Mouse (Mus musculus): ENCODE results near the gene Borcs6. TPM values are rescaled to one million over a fixed set of nuclear protein-coding genes. Genes with fewer than 3 reads are reported as not detected.

Borcs6 gene
- polyA plus RNA-seq (2017; shearing (Covaris generic)): 7.1 TPM

GRCm38 (mm10) chr11:69059357-69059974 is at the start of gene Borcs6:
Gene Borcs6 (plus strand): TSS chr11:69059717.

GRCm38 (mm10) chr11:69015644-69016441 is 43.7 kb upstream of the Borcs6 start, which contains the start of gene Ctc1:
Gene Ctc1 (plus strand): TSS chr11:69015911.

GRCm38 (mm10) chr11:69045531-69046394 is 13.8 kb upstream of the Borcs6 start, which contains the start of gene Aurkb:
Gene Aurkb (plus strand): TSS chr11:69045647.

GRCm38 (mm10) chr11:69070590-69071222 is 11.2 kb downstream of the Borcs6 start, which contains the start of gene Tmem107:
Gene Tmem107 (plus strand): TSS chr11:69070806.

GRCm38 (mm10) chr11:69088103-69088855 is 28.8 kb downstream of the Borcs6 start, which contains the start of gene Vamp2:
Gene Vamp2 (plus strand): TSS chr11:69088490.

GRCm38 (mm10) chr11:69094697-69095429 is 35.3 kb downstream of the Borcs6 start, which contains the start of gene Per1:
Gene Per1 (plus strand): TSS chr11:69095217.

Other genes with a start within 250 kb of the Borcs6 start
- gene Ndel1, start 187.9 kb upstream of the Borcs6 start, polyA plus RNA-seq (2017; shearing (Covaris generic)): 69.0 TPM
- gene Rnf222, start 171.2 kb upstream of the Borcs6 start, polyA plus RNA-seq (2017; shearing (Covaris generic)): not detected
- 1,048 TPM for gene Rpl26, start 158.1 kb upstream of the Borcs6 start, polyA plus RNA-seq (2017; shearing (Covaris generic))
- gene Odf4, start 132.6 kb upstream of the Borcs6 start, polyA plus RNA-seq (2017; shearing (Covaris generic)): not detected
- gene Arhgef15, start 102.2 kb upstream of the Borcs6 start, polyA plus RNA-seq (2017; shearing (Covaris generic)): 0.24 TPM
- gene Slc25a35, start 91.6 kb upstream of the Borcs6 start, polyA plus RNA-seq (2017; shearing (Covaris generic)): 10.6 TPM
- gene Rangrf, start 84.5 kb upstream of the Borcs6 start, polyA plus RNA-seq (2017; shearing (Covaris generic)): 40.7 TPM
- gene Pfas, start 51.3 kb upstream of the Borcs6 start, polyA plus RNA-seq (2017; shearing (Covaris generic)): 5.7 TPM
- 26.9 TPM for gene Ctc1, start 43.8 kb upstream of the Borcs6 start, polyA plus RNA-seq (2017; shearing (Covaris generic))
- gene Aurkb, start 14.1 kb upstream of the Borcs6 start, polyA plus RNA-seq (2017; shearing (Covaris generic)): 14.1 TPM
- 4.0 TPM for gene Tmem107, start 11.1 kb downstream of the Borcs6 start, polyA plus RNA-seq (2017; shearing (Covaris generic))
- gene Vamp2, start 28.8 kb downstream of the Borcs6 start, polyA plus RNA-seq (2017; shearing (Covaris generic)): 53.5 TPM
- 10.8 TPM for gene Per1, start 35.5 kb downstream of the Borcs6 start, polyA plus RNA-seq (2017; shearing (Covaris generic))
- gene Hes7, start 60.7 kb downstream of the Borcs6 start, polyA plus RNA-seq (2017; shearing (Covaris generic)): not detected
- gene 9130213A22Rik, start 62.9 kb downstream of the Borcs6 start, polyA plus RNA-seq (2017; shearing (Covaris generic)): not detected
- 0.09 TPM for gene Aloxe3, start 66.2 kb downstream of the Borcs6 start, polyA plus RNA-seq (2017; shearing (Covaris generic))
- not detected for gene Alox12b, start 97.3 kb downstream of the Borcs6 start, polyA plus RNA-seq (2017; shearing (Covaris generic))
- 8.6 TPM for gene Alox8, start 138.1 kb downstream of the Borcs6 start, polyA plus RNA-seq (2017; shearing (Covaris generic))
- 0.32 TPM for gene Gucy2e, start 177.3 kb downstream of the Borcs6 start, polyA plus RNA-seq (2017; shearing (Covaris generic))

Measured in activated CD4-positive, CD25-positive, alpha-beta regulatory T cell, adult 9 weeks (primary cell).